Mouse (Mus musculus) frontal cortex, postnatal 14 days (tissue): ENCODE data around the gene Creb5.

Experiments used
- DNase-seq, 2 experiments: peaks; one replicate each; pipeline ENCODE4 v3.0.0; 2022; ENCODE audit warnings: low spot score in 2 of 2

The Creb5 gene

DNA sequence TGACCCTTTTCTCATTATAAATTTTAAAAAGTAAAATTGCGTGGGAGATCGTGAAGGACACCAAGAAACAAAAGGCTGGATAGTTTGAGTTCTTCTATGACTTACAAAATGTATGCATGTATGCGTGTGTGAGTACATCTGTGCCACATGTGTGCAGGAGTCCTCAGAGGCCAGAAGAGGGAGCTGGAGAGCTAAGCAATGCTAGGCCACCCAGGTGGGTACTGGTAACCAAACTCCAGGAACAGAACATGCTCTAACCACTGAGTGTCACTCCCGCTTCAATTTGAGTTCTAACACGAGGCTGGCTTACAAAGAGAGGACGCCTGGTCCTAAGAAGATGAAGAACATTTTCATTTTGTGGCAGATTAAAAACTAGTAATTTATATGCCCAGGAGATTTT lies 203.8 kb downstream of the Creb5 start:
- DNase-seq, result no peak

DNA sequence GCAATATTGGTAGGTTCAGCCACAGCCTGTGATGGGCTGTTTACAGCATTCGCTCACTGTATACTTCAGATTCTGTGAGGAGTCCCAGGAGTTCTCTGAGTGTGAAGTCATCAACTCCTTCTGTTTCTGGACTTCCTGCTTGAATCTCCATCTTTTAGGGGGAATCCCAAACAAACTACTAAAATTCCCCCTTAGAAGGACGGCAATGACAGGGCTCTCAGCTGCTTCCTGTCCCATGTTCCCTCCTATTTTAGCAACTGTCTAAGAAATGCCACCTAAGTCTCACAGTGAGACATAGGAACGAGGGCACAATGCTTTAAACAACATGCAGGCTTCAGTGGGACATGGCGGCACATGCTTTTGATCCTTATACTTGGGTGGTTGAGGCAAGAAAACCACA lies 204.3 kb downstream of the Creb5 start:
- DNase-seq, result no peak

DNA sequence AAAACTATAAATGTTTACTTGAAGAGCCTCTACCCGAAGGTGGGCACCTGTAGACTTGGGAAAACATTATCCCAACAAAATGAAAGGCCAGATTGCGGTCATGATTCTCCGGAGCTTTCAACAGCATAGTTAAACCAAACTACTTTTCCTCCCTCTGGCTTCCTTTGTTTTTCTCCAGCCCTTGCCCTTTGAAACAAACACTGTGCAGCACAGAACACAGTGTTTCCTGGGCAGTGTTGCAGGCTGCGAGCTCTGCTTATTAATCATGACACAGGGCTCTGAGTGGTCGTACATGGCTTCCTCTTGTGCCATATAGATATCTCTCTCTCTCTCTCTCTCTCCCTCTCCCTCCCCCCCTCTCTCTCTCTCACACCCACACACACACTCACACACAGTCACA lies 206.8 kb downstream of the Creb5 start:
- DNase-seq, result no peak

DNA sequence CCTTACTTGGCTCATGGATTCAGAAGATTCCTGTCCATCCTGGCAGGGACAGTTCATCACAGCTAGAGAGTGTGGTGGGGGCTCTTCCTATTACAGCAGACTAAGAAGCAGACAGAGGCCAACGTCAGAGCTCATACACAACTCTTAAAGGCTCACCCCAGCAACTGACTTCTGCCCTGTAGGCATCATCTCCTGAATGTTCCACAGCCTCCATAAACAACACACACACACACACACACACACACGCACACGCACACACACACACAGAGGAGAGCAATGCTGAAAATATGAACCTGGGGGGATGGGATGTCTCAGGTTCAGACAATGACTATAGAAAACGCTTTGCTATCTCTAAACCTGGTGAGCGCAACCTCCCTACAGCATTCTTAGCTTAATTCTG lies 208.6 kb downstream of the Creb5 start:
- no peak for DNase-seq

DNA sequence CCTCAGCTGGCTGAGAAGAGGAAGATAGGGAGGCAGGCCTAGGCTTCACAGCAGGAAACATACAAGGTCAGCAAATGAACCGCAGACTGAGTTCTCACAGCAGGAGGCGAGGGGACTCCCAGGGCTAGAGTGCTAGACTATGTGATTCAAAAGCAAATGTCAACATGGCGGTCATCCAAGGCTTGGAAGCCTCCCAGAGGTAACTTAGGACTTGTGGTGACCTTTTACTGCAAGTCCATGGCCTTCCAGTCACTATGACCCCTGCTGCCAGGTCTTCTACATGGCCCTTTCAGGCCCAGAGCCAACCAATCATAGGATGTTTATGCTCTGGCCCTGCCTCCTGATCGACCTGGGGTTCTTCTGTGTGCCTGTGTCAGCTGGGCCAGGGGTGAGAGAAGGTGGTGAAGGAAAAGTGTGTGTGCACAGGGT lies 209.3 kb downstream of the Creb5 start:
- no peak for DNase-seq

DNA sequence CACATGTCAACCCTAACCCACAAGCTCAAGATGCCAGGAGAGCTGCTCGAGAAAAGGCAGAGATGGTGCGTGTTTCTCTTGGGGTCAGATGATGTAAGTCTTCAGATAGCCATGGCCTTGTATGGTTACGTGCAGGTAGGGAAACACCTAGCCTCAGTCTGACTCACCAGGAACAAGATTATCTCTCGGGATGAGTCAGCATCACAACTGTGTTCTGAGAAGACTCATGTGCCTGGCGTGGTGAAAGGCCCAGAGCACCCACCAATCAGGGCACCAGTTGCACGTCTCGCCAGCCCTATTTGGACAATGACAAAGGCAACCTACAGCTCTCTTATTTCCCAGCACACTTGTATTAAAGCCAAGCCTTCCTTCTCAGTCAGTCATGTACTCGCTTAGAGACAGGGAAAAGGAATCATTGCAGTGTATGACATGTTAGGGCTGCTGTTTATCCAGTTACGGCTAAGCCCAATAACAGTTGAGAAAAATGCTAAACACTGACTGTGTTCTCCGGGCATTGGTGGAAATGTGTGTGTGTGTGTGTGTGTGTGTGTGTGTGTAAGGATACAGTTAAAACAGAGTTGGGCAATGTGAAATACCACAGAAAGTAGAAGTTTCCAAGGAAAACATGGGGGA lies 210.9 kb downstream of the Creb5 start:
- DNase-seq, result no peak

DNA sequence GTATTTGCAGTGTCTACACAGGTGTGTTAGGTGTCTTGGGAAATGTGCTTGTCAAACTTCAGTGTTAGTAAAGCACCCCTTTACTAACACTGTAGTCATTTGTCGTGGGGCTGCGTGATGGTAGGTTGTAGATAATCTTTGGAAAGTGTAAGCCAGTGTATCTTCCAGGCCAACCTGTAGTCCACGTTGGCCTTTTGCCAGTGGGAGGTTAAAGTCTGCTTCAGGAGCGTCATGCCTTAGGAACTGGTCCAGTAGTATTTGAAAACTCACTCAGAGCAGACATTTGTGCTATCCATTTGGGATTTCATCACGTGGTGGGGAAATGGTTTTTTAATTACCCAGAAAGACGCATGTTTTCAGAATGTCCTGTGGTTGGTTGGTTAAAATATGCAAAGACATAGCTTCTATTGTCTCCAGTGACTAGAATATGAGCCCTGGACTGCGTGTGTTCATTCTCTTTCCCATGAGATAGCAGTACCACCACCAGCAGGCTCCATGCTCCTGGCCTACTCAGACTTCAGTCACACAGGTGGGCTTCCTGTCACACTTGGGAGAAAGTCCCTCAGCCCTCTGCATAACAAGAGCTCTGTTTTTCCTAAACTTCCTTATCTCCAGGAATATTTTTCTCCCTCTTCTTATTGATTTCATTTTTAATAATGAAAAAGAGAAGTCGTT lies 212.7 kb downstream of the Creb5 start:
- no peak for DNase-seq

DNA sequence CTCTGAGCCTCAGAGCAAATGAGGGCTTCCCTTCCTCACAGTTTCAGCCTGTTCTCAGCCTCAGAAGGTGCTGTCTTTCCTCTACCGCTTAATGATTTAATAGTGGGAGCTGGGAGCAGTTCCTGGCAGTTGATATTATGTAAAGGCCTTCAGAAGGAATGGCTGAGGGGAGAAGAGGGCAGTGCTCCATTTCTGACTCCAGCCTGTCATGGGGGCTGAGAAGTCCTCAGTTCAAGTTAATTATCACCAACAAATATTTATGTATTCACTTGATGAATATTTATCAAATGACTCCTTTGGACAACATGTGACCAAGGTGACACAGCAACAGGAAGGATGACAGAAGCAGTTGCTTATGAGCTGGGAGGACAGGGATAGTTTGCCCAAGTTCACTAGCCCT lies 214.2 kb downstream of the Creb5 start:
- no peak for DNase-seq

DNA sequence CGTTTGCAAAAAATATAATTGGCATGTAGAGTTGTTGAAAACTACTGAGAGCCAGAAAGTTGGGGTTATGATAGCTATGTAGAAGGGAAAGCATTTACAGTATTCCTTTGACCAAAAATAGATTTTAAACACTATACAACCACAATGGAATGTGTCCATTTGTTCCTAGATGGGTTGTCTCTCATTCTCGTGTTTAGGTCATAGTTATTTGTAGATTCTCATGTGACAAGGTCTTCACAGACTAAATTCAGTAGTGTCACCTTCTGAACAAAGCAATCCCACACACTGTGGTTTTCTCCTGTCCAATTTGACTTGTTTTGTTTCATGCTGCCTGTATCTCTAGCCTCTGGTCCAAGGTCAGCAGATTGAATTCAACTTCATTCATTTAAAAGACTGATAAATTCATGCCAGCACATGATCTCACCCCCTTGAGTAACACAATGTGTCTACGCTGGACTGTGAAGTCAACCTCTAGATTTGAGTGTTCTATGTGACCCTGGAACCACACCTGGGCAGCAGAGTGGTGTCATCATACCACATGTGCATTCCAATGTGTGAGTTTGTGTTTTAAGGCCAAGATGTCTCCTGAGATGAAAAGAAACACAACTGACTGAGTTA lies 220.0 kb downstream of the Creb5 start:
- no peak for DNase-seq

DNA sequence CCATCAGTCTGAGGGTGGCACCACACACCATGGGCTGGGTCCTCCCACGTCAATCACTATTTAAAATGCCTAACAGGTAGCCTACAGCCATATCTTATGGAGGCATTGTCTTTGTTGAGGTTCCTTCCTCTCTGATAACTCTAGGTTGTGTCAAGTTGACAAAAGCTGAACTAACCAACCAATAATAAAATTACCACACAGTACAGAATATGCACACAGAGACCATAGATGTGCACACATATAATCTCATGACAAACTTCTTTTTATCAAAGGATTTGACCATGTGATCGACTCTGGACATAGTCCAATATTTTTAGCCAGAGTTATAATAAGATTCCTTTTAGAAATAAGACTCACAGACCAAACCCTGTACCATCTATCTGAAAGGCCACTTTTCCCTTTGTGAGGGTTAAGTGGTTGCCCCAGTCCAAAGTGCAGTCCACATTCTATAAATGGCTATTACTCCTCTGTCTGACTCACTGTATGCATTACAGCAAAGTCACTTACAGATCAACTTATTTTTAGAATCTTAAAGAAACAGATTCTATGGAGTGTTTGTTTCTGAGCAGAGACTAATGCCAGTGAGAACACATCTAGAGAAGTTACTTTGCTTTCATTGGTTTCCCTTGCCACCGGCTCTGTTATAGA lies 221.9 kb downstream of the Creb5 start:
- no peak for DNase-seq

DNA sequence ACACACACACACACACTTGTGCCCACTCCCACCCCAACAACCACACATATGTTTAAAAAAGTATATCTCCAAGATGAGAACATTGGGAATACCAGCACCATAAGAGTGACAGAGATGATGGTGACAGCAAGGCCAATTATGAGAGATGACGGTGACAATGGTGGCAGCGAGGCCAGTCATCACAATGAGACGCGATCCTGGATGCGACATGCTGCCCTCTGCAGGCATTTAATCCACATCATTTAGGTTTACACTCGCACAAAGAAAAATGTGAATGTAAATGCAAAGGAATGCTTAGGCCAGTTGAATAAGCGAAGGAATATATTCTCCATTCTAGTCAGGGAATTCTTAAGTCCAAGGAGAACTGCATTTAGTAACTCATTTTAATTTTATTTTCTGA lies 222.9 kb downstream of the Creb5 start:
- DNase-seq, result no peak

DNA sequence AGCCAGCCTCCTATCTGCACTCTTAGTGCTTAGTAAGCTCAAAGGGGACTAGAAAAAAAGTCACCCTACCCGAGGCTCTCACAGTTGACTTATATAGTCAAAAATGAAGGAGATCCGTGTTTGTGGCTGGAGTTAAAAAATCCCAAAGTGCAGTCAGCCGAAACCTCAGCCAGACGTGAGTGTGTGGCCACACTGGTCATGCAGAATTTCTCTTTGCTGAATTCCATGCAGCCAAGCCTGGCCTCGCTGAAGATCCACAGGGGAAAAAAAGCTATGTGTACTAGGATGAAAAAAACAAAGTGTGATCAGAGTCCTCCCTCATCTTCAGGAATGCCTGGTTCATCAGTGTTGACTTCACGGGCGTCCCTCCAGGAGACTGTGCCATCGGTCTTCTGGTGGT lies 225.2 kb downstream of the Creb5 start:
- DNase-seq, result no peak

DNA sequence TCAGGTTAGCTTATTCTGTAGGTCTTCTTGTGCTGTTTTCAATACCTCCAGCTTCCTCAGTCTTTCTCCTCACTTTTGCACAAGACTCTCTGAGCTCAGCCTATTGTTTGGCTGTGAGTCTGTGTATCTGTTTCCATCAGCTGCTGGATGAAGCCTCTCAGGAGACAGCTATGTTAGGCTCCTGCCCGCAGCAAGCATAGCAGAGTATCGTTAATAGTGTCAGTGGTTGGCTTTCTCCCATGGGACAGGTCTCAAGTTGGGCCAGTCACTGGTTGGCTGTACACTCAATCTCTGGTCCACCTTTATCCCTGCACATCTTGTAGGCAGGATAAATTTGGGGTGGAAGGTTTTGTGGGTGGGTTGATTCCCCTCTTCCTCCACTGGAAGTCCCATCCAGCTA lies 226.3 kb downstream of the Creb5 start:
- no peak for DNase-seq

DNA sequence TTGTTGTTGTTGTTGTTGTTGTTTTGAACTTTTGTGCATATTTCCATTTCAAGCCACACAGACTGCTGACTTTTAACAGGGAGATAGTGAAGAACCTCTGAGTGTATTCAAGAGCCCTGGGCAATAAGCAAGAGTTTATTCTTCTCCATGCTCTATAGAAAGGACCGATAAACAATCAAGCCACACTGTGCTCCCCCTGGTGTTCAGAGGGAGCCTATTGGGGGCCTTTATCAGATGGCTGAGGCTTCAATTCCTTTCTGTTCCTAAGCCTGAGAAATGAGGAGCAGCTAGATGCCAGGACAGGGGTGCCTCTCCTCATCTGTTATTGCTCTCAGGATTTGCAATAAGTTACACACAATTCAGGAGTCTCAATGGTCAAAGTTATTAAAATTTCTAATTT lies 227.8 kb downstream of the Creb5 start:
- no peak for DNase-seq

DNA sequence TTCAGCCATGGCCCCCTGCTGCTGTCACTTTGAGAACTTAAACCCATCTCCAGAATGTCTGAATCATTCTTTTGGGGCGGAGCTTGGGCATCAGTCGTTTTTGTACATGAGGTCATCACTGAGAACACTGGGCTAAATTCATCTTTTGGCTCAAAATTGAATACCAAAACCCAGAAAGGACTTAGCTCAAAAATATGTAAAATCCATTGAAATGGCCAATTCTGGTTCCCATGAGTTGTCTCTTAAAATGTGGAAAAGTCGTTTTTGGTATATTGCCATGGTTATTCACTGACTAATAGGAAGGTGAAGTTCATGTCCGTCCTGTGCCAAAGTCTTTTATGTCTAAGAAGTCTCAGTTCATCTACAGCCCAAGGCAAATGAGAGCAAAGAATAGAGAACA lies 228.5 kb downstream of the Creb5 start:
- DNase-seq, result no peak

DNA sequence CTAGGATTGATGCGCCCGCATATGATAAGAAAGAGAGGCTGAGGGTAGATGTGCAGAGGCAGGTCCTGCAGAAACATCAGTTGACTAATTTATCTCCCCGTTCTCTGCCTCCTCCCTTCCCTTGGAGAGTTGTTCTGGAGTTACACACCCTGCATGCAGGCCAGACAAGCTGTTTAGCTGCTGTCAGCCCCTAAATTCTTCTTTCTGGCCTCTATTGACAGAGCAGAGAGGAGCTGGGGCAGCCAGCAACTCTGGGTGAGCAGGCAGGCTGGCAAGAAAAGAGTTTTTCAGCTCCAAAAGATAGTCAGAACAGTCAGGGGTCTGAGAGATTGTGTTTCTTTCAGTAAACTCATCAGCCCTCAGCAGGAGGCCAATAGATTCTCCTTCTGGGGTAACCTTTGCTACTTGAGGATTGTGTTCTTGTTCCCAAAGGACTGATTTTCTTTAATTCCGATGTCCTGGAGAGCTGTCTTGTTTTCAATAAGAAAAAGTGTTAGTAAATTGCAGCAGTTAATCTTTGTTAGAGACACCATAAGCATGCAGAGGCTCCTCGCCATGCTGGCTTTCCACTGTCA lies 230.4 kb downstream of the Creb5 start:
- DNase-seq, result no peak

DNA sequence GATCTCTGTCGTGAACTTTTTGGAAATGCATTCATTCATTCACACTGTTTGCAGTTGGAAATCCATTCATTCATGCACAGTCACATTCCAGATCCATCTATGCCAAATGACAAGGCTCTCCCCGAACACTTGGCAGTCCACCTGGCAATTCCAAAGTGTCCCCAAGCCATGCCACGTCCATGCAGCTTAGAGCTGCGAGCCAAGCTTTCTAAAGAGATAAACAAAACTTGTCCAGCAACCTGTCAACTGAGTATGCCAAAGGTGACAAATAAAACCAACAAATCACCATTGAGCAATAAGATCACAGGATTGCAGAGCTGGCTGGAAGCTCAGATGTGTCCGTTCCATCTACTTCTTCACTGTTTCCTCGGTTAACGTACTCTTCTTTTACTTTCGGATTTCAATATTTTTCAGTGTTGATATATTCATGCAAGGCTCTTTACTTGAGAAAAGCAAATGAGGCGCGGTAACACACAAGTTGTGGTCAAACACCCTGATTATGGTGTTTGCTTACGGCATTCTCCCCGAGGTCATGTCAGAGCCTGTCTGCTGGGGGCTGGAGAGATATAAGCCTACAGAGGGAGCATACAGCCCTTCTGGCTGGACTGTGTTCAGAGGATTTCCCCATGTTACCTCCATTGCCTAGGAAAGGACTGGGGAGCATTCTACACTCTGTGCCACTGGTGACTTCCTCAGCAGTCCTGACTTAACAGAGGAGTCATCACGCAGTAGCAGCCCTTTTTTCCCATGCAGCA lies 236.8 kb downstream of the Creb5 start:
- DNase-seq, result no peak

DNA sequence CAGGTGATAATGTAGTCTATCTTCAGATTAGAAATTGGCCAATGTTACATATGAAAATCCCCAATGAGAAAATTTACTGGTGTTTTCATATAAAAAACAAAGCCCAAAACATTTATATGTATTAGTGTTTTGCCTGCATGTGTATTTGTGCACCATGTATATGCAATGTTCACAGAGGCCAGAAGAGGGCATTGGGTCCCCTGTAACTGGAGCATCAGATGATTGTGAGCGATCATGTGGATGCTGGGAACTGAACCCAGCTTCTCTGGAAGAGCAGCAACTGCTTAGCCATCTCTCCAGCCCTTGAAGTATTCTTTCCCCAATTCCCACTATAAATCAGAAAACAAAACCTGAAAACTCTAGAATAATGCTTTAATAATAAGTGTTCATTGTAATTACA lies 239.4 kb downstream of the Creb5 start:
- no peak for DNase-seq

DNA sequence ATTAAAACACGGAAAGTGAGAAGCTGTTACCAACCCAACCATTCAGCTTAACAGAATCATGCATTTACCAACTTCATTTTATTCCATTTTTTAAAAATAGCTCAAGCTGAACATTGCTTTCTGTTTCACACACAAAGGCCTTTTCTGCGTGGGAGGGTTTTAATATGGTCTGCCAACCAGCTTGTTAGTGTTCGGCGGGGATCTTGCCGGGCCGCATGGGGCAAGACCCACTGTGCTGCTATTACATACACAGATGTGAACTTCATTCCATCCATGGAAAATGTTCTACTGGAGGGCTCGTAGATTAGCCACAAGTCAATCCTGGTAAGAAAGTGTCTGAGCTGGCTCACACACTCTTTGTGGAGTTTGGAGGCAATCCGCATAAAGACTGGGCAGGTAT lies 243.7 kb downstream of the Creb5 start:
- no peak for DNase-seq

DNA sequence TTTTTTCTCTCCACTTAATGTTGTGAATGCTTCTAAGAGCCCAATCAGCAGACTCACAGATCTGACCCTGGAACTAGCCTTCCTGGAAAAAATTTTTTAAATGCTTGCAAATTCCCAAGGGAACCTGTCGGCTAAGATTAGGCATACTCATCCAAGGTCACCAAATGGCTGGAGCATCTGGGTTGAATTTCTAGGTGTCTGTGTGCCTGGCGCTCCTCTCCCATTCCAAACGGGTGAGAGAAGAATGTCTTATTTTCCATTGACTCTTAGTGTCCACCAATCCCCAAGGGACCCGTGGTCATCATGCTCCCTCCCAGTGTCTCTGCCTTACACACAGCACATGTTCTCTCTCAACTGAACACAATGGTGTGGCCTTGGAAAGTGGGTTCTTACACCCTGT lies 244.4 kb downstream of the Creb5 start:
- no peak for DNase-seq

DNA sequence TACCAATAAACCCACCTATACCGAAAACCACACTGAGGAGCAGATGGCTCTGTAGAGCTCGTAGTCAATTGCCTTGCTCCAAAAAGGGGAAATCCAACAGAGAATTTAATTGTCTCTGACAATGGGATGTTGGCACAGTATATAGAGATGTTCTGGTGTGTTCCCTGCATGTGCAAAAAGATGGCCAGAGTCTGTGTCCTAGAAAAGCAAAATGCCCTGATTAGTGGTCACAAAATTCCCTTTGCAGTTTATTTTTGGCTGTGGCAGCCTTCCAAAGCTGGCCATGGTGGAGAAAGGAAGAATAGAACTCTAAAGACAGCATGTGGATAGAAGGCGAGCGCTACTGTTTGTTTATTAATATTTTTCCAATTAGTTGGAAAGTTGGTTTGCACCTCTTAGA lies 250.5 kb downstream of the Creb5 start:
- no peak for DNase-seq

DNA sequence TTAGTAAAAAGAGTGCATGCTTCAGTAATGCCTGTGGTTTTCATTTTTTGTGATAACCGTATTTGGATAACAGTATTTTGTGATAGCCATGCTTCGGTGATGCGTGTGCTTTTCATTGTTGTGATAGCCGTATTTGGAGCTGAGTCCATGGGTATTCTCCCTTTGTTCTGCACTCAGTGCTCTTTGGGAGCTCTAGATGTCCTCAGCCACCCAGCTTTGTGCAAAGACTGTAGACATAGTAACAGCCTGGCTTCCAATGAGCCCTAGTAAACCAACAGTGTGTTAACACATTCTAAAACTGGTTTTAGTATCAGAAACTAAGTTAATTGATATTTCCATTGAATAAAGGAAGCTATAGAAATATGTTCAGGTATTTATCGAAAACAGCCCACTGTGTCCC lies 254.7 kb downstream of the Creb5 start:
- no peak for DNase-seq
